Mouse (Mus musculus) embryonic stem cell, embryonic (primary cell): Measurements from ENCODE around the gene Ppp1r9a.

Experiments
- CTCF ChIA-PET, 4 experiments: fragments of 300-600 bp in 2 of 4; fragments of 350-600 bp in 2 of 4; sonication (Branson Sonifier 250); formaldehyde crosslinking; loops; one replicate each; lab custom pipeline; 2022; ENCODE audit warnings: inconsistent platforms in 2 of 4; lab: Charles Lee
- POLR2A ChIA-PET, 4 experiments: fragments of 300-600 bp in 2 of 4; fragments of 350-600 bp in 2 of 4; sonication (Branson Sonifier 250); formaldehyde crosslinking; loops; one replicate each; lab custom pipeline; 2022; ENCODE audit warnings: antibody characterized with exemption in 4 of 4, inconsistent platforms in 1 of 4; lab: Charles Lee

Gene Ppp1r9a

GRCm38 (mm10) chr6:5017945-5018511 is 115.3 kb downstream of the Ppp1r9a start:
- CTCF ChIA-PET, result interaction anchor here in 3 of 4 experiments (0.6 to 1.8 kb wide), 4 partner anchors 34 to 209 kb away, joined by 3 to 9 read pairs (median 6); no protein-coding TSS in a partner anchor
- POLR2A ChIA-PET, result interaction anchor here in 3 of 4 experiments (1.0 to 5.5 kb wide), 16 partner anchors 7 to 341 kb away, joined by 3 to 29 read pairs (median 6); partner anchors contain the start of gene Sgce (in 1 of the 3)

GRCm38 (mm10) chr6:5019208-5019607 is 116.5 kb downstream of the Ppp1r9a start:
- POLR2A ChIA-PET, result interaction anchor here (0.7 to 5.5 kb wide), 49 partner anchors 8 to 560 kb away, joined by 3 to 29 read pairs (median 5); partner anchors contain the start of gene Pon3 (in 1 of the 4)
- CTCF ChIA-PET, result interaction anchor here in 3 of 4 experiments (0.5 to 1.8 kb wide), 7 partner anchors 34 to 384 kb away, joined by 3 to 8 read pairs (median 4); no protein-coding TSS in a partner anchor

GRCm38 (mm10) chr6:5019969-5020368 is 117.3 kb downstream of the Ppp1r9a start:
- ChIA-PET CTCF (interaction anchor here in 1 of 4 experiments (1.4 kb wide), 1 partner anchor 40 kb away, joined by 4 read pairs; no protein-coding TSS in a partner anchor), POLR2A (interaction anchor here in 3 of 4 experiments (0.6 to 5.5 kb wide), 44 partner anchors 8 to 404 kb away, joined by 3 to 29 read pairs (median 5); partner anchors contain the start of gene Pon3 (in 1 of the 3))

GRCm38 (mm10) chr6:5020510-5020909 is 117.8 kb downstream of the Ppp1r9a start:
- CTCF ChIA-PET, result no interaction called here

GRCm38 (mm10) chr6:5022677-5023076 is 120.0 kb downstream of the Ppp1r9a start:
- ChIA-PET POLR2A (interaction anchor here in 1 of 4 experiments (0.8 kb wide), 1 partner anchor 12 kb away, joined by 3 read pairs; no protein-coding TSS in a partner anchor), CTCF (no interaction called here)

More at GRCm38 (mm10) chr6:5020510-5020909, 117.8 kb downstream of the Ppp1r9a start:
- POLR2A ChIA-PET, result interaction anchor here (0.5 to 4.2 kb wide), 24 partner anchors 8 to 128 kb away, joined by 3 to 29 read pairs (median 6); no protein-coding TSS in a partner anchor

- CTCF ChIA-PET, result no interaction called here
- POLR2A ChIA-PET, result interaction anchor here in 1 of 4 experiments (1.3 kb wide), 1 partner anchor 9 kb away, joined by 3 read pairs; no protein-coding TSS in a partner anchor
These were observed 122.2 kb downstream of the Ppp1r9a start for GRCm38 (mm10) chr6:5024893-5025292.

- ChIA-PET POLR2A (interaction anchor here in 2 of 4 experiments (0.9 to 5.9 kb wide), 7 partner anchors 8 to 86 kb away, joined by 3 to 29 read pairs (median 3); no protein-coding TSS in a partner anchor), CTCF (no interaction called here)
These were observed 124.1 kb downstream of the Ppp1r9a start for GRCm38 (mm10) chr6:5026772-5027171.

GRCm38 (mm10) chr6:5027213-5027612 is 124.5 kb downstream of the Ppp1r9a start:
- CTCF ChIA-PET, result no interaction called here

GRCm38 (mm10) chr6:5027801-5028200 is 125.1 kb downstream of the Ppp1r9a start:
- POLR2A ChIA-PET, result interaction anchor here in 2 of 4 experiments (1.0 to 5.9 kb wide), 8 partner anchors 8 to 85 kb away, joined by 3 to 29 read pairs (median 3); no protein-coding TSS in a partner anchor

More at GRCm38 (mm10) chr6:5027213-5027612, 124.5 kb downstream of the Ppp1r9a start:
- POLR2A ChIA-PET, result interaction anchor here in 2 of 4 experiments (1.0 to 5.9 kb wide), 7 partner anchors 8 to 86 kb away, joined by 3 to 29 read pairs (median 3); no protein-coding TSS in a partner anchor

GRCm38 (mm10) chr6:5029205-5029927 is 126.6 kb downstream of the Ppp1r9a start:
- ChIA-PET POLR2A (interaction anchor here in 3 of 4 experiments (0.5 to 5.9 kb wide), 4 partner anchors 9 to 1357 kb away, joined by 4 to 29 read pairs (median 12); no protein-coding TSS in a partner anchor), CTCF (interaction anchor here in 1 of 4 experiments (1.0 kb wide), 1 partner anchor 268 kb away, joined by 3 read pairs; no protein-coding TSS in a partner anchor)

More at GRCm38 (mm10) chr6:5027801-5028200, 125.1 kb downstream of the Ppp1r9a start:
- CTCF ChIA-PET, result no interaction called here

GRCm38 (mm10) chr6:5029956-5030355 is 127.2 kb downstream of the Ppp1r9a start:
- CTCF ChIA-PET, result no interaction called here

GRCm38 (mm10) chr6:5032986-5033633 is 130.4 kb downstream of the Ppp1r9a start:
- ChIA-PET CTCF (interaction anchor here in 1 of 4 experiments (0.5 kb wide), 1 partner anchor 278 kb away, joined by 4 read pairs; no protein-coding TSS in a partner anchor), POLR2A (interaction anchor here (0.6 to 2.6 kb wide), 11 partner anchors 13 to 141 kb away, joined by 3 to 18 read pairs (median 5); no protein-coding TSS in a partner anchor)

More at GRCm38 (mm10) chr6:5029956-5030355, 127.2 kb downstream of the Ppp1r9a start:
- POLR2A ChIA-PET, result interaction anchor here in 3 of 4 experiments (1.2 to 5.9 kb wide), 4 partner anchors 9 to 19 kb away, joined by 3 to 29 read pairs (median 10); no protein-coding TSS in a partner anchor

- CTCF ChIA-PET, result interaction anchor here in 1 of 4 experiments (0.6 kb wide), 1 partner anchor 351 kb away, joined by 6 read pairs; no protein-coding TSS in a partner anchor
These were observed 134.5 kb downstream of the Ppp1r9a start for GRCm38 (mm10) chr6:5037225-5037624.

GRCm38 (mm10) chr6:5038140-5038749 is 135.5 kb downstream of the Ppp1r9a start:
- ChIA-PET CTCF (no interaction called here), POLR2A (no interaction called here)

More at GRCm38 (mm10) chr6:5037225-5037624, 134.5 kb downstream of the Ppp1r9a start:
- POLR2A ChIA-PET, result no interaction called here

- ChIA-PET CTCF (no interaction called here), POLR2A (no interaction called here)
These were observed 136.6 kb downstream of the Ppp1r9a start for GRCm38 (mm10) chr6:5039316-5039715.

- ChIA-PET CTCF (no interaction called here), POLR2A (no interaction called here)
These were observed 143.1 kb downstream of the Ppp1r9a start for GRCm38 (mm10) chr6:5045854-5046253.

GRCm38 (mm10) chr6:5048025-5048424 is 145.3 kb downstream of the Ppp1r9a start:
- POLR2A ChIA-PET, result interaction anchor here in 1 of 4 experiments (0.6 kb wide), 1 partner anchor 222 kb away, joined by 6 read pairs; no protein-coding TSS in a partner anchor
- CTCF ChIA-PET, result no interaction called here
